Mouse (Mus musculus): ENCODE results near the gene Narfl. TPM values are rescaled to one million over a fixed set of nuclear protein-coding genes. Genes with fewer than 3 reads are reported as not detected.

The Narfl gene
- polyA plus RNA-seq, 1 experiment: 43.5 TPM

GRCm38 (mm10) chr17:25765886-25766285 is 7.7 kb upstream of the Narfl start:
- WGBS: 13% methylated on average over 5 of the region's 5 CpGs

DNA sequence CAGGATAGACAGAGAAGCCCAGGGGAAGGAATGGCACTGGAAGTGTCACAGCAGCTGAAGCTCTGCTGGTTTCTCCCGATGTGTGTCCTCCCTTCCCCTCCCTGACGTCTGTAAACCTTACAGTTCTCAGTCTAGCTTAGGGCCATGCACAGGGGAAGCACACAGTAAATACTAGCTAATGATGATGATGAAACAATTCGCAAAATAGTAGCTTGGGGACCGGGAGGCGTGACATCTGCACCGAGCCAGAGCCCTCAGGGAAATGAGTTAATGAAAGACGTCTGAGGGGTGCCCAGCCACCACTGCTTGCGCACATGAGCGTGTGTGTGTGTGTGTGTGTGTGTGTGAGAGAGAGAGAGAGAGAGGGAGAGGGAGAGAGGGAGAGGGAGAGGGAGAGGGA is 4.2 kb upstream of the Narfl start:
- no peak overlapping the region for H3K27ac ChIP-seq (ENCODE audit: insufficient read depth, low read length)
- 46% methylated on average over 9 of the region's 9 CpGs for WGBS
- TF ChIP-seq CTCF (IDR thresholded peaks at IDR 0.05; ENCODE audit: borderline replicate concordance, insufficient read depth, low read depth, low read length) (no peak), POLR2A (IDR thresholded peaks at IDR 0.05; ENCODE audit: borderline replicate concordance, insufficient read depth, low read length) (no peak)
- H3K4me3 ChIP-seq (replicated peaks; ENCODE audit: insufficient read depth, low read depth, low read length): no peak overlapping the region
- 0 out of 2 replicates have a peak, but pooled peaks cover 2% of the 10 kb centered on the region for H3K4me1 ChIP-seq (ENCODE audit: control insufficient read depth, insufficient read depth, low read length)
- H3K27me3 ChIP-seq (ENCODE audit: control insufficient read depth, insufficient read depth, low read length): no peaks in the 10 kb centered on the region
- no peak for DNase-seq

More at GRCm38 (mm10) chr17:25765886-25766285, 7.7 kb upstream of the Narfl start:
- Histone ChIP-seq H3K27me3 (ENCODE audit: control insufficient read depth, insufficient read depth, low read length) (no peaks in the 10 kb centered on the region), H3K4me1 (ENCODE audit: control insufficient read depth, insufficient read depth, low read length) (no peaks in the 10 kb centered on the region), H3K27ac (ENCODE audit: insufficient read depth, low read length) (no peak overlapping the region), H3K4me3 (replicated peaks; ENCODE audit: insufficient read depth, low read depth, low read length) (no peak overlapping the region)
- TF ChIP-seq POLR2A (IDR thresholded peaks at IDR 0.05; ENCODE audit: borderline replicate concordance, insufficient read depth, low read length) (no peak), CTCF (IDR thresholded peaks at IDR 0.05; ENCODE audit: borderline replicate concordance, insufficient read depth, low read depth, low read length) (no peak)
- DNase-seq: no peak

- Histone ChIP-seq H3K4me1 (ENCODE audit: control insufficient read depth, insufficient read depth, low read length) (0 out of 2 replicates have a peak, but pooled peaks cover 6% of the 10 kb centered on the region), H3K27ac (ENCODE audit: insufficient read depth, low read length) (no peak overlapping the region), H3K4me3 (replicated peaks; ENCODE audit: insufficient read depth, low read depth, low read length) (no peak overlapping the region), H3K27me3 (ENCODE audit: control insufficient read depth, insufficient read depth, low read length) (no peaks in the 10 kb centered on the region)
- 65% methylated on average over 10 of the region's 10 CpGs for WGBS
- no peak for DNase-seq
- TF ChIP-seq POLR2A (IDR thresholded peaks at IDR 0.05; ENCODE audit: borderline replicate concordance, insufficient read depth, low read length) (no peak), CTCF (IDR thresholded peaks at IDR 0.05; ENCODE audit: borderline replicate concordance, insufficient read depth, low read depth, low read length) (no peak)
These were observed 1.9 kb downstream of the Narfl start for GRCm38 (mm10) chr17:25775318-25776062.

DNA sequence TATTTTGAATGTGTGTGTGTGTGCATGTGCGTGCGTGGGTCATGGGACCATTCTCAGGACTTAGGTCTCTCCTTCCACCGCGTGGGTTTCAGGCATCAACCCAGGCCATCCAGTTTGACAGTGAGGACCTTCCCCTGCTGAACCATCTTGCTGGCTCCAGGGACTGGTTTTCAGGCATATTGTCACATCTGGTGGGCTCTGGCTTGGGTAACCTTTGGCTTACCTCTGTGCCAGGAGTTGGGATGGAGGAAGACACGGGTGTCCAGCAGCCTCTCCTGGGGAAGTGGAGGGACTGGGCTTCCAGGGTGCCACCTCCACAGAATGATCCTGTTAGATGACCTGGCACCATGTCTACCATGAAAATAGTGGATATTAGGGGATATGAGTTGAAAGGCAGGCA is 4.4 kb downstream of the Narfl start:
- WGBS: 91% methylated on average over 5 of the region's 5 CpGs
- no peak overlapping the region for H3K4me3 ChIP-seq (replicated peaks; ENCODE audit: insufficient read depth, low read depth, low read length)
- no peaks in the 10 kb centered on the region for H3K27me3 ChIP-seq (ENCODE audit: control insufficient read depth, insufficient read depth, low read length)
- DNase-seq: no peak
- TF ChIP-seq CTCF (IDR thresholded peaks at IDR 0.05; ENCODE audit: borderline replicate concordance, insufficient read depth, low read depth, low read length): no peak
- TF ChIP-seq POLR2A (IDR thresholded peaks at IDR 0.05; ENCODE audit: borderline replicate concordance, insufficient read depth, low read length): no peak
- H3K4me1 ChIP-seq (ENCODE audit: control insufficient read depth, insufficient read depth, low read length): 0 out of 2 replicates have a peak, but pooled peaks cover 6% of the 10 kb centered on the region
- H3K27ac ChIP-seq (ENCODE audit: insufficient read depth, low read length): no peak overlapping the region

- Histone ChIP-seq H3K4me1 (ENCODE audit: control insufficient read depth, insufficient read depth, low read length) (peaks cover 15% of the 10 kb centered on the region), H3K4me3 (replicated peaks; ENCODE audit: insufficient read depth, low read depth, low read length) (no peak overlapping the region), H3K27me3 (ENCODE audit: control insufficient read depth, insufficient read depth, low read length) (no peaks in the 10 kb centered on the region), H3K27ac (ENCODE audit: insufficient read depth, low read length) (no peak overlapping the region)
- TF ChIP-seq CTCF (IDR thresholded peaks at IDR 0.05; ENCODE audit: borderline replicate concordance, insufficient read depth, low read depth, low read length): no peak
- no peak for TF ChIP-seq POLR2A (IDR thresholded peaks at IDR 0.05; ENCODE audit: borderline replicate concordance, insufficient read depth, low read length)
- DNase-seq: no peak
- WGBS: 80% methylated on average over 6 of the region's 6 CpGs
These were observed 7.8 kb downstream of the Narfl start for GRCm38 (mm10) chr17:25781339-25781738.

DNA sequence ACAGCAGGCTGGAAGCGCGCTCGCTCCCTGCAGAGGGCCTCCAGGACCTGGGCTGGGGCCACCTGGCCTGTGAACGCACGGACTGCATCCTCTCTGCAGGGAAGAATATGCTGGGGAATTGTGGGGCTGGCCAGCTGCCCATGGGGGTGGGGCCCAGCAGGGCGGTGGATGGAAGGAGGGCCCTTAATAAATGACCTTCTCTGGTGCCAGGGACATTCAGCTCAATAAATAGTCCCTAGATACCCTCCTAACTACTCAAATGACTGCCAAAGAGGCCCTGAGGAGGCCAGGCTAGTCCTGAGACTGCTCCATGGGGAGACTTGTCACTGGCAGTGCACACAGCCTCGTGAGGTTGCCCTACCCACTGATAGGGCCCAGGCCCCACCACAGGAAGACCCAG is 9.5 kb downstream of the Narfl start:
- no peaks in the 10 kb centered on the region for H3K27me3 ChIP-seq (ENCODE audit: control insufficient read depth, insufficient read depth, low read length)
- 6% methylated on average over 7 of the region's 7 CpGs for WGBS
- no peak overlapping the region for H3K4me3 ChIP-seq (replicated peaks; ENCODE audit: insufficient read depth, low read depth, low read length)
- DNase-seq: peak; percentile 70 to 72
- H3K27ac ChIP-seq (ENCODE audit: insufficient read depth, low read length): no peak overlapping the region
- TF ChIP-seq CTCF (IDR thresholded peaks at IDR 0.05; ENCODE audit: borderline replicate concordance, insufficient read depth, low read depth, low read length): no peak
- TF ChIP-seq POLR2A (IDR thresholded peaks at IDR 0.05; ENCODE audit: borderline replicate concordance, insufficient read depth, low read length): 0 out of 2 replicates have a peak, but pooled peaks have one; percentile 13
- peaks cover 15% of the 10 kb centered on the region for H3K4me1 ChIP-seq (ENCODE audit: control insufficient read depth, insufficient read depth, low read length)

DNA sequence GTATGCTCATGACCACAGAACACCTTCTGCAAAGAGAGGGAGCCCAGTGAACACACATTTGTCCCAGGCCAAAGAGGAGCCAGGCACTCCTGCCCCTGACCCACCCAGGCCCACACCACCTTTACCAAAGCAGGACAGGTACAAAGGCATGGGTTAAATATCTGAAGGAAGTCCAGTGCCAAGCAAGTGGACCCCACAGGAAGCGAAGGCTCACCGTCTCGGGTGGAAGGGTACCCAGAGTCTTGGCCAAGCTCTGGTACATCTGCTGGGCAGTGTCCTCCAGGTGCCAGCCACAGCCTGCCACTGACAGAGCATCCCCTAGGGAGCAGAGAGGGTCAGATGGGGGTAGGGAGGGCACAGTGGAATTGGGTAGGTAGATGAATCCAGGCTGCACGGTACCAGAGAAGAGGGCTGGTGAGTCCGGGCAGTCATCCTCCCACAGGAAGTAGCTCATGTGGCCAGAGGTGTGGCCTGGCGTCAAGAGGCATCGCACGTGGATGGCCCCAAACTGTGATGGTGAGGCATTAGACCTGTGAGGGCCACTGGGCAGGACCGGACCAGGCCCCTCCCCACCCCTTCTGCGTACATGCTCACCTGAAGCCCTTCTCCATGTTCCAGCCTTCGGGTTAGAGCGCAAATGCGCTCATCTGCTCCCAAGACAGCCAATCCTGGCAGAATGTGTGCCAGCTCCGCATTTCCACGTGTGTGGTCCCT is 10.4 kb downstream of the Narfl start:
- H3K4me3 ChIP-seq (replicated peaks; ENCODE audit: insufficient read depth, low read depth, low read length): peak overlapping the region; percentile 68
- H3K27ac ChIP-seq (ENCODE audit: insufficient read depth, low read length): no peak overlapping the region

More for the DNA sequence above, 10.4 kb downstream of the Narfl start:
- no peaks in the 10 kb centered on the region for H3K27me3 ChIP-seq (ENCODE audit: control insufficient read depth, insufficient read depth, low read length)
- H3K4me1 ChIP-seq (ENCODE audit: control insufficient read depth, insufficient read depth, low read length): peaks cover 15% of the 10 kb centered on the region
- TF ChIP-seq POLR2A (IDR thresholded peaks at IDR 0.05; ENCODE audit: borderline replicate concordance, insufficient read depth, low read length) (no peak), CTCF (IDR thresholded peaks at IDR 0.05; ENCODE audit: borderline replicate concordance, insufficient read depth, low read depth, low read length) (no peak)
- no peak for DNase-seq
- 31% methylated on average over 15 of the region's 15 CpGs for WGBS

Measured in cerebellum, adult 2 months (tissue).